Mouse (Mus musculus) embryonic facial prominence, embryonic 14.5 days (tissue): ENCODE results near the gene Cwc15. TPM values are rescaled to one million over a fixed set of nuclear protein-coding genes. Genes with fewer than 3 reads are reported as not detected.

Experiments used
- ATAC-seq: fragments of 200-750 bp; cut with Nextera tagmentation; 2 replicates; pipeline ENCODE4 v1.8.0; 2017; ENCODE audit warnings: low read depth, moderate number of reproducible peaks, moderate TSS enrichment
- DNase-seq: peaks from one replicate; pipeline ENCODE4 v3.0.0-alpha.2; 2015; ENCODE audit warnings: low spot score
- H3K27ac ChIP-seq: fragments of 300-500 bp; sonication (generic); replicated peaks from 2 replicates; pipeline ENCODE4 v1.5.1; 2014; ENCODE audit warnings: low read depth, mild to moderate bottlenecking, low read length, moderate library complexity
- H3K27me3 ChIP-seq: fragments of 300-500 bp; sonication (generic); replicated peaks from 2 replicates; pipeline ENCODE4 v1.6.1; 2014; ENCODE audit warnings: low read length; ENCODE audit not compliant: control insufficient read depth, insufficient read depth
- H3K36me3 ChIP-seq: fragments of 300-500 bp; sonication (generic); 2 replicates; pipeline ENCODE4 v1.6.1; 2014; ENCODE audit warnings: low read length, mixed read lengths; ENCODE audit not compliant: control insufficient read depth, insufficient read depth
- H3K4me1 ChIP-seq: fragments of 300-500 bp; sonication (generic); 2 replicates; pipeline ENCODE4 v1.6.1; 2014; ENCODE audit warnings: antibody characterized with exemption, low read length; ENCODE audit not compliant: control insufficient read depth, insufficient read depth
- H3K4me2 ChIP-seq: fragments of 300-500 bp; sonication (generic); 2 replicates; pipeline ENCODE4 v1.6.1; 2014; ENCODE audit warnings: low read depth, mild to moderate bottlenecking, low read length, moderate library complexity, mixed read lengths
- H3K4me3 ChIP-seq: fragments of 300-500 bp; sonication (generic); 2 replicates; pipeline ENCODE4 v1.5.1; 2014; ENCODE audit warnings: low read depth, mild to moderate bottlenecking, low read length
- H3K9ac ChIP-seq: fragments of 300-500 bp; sonication (generic); 2 replicates; pipeline ENCODE4 v1.6.1; 2014; ENCODE audit warnings: low read depth, mild to moderate bottlenecking, low read length, moderate library complexity, mixed read lengths
- H3K9me3 ChIP-seq: fragments of 300-500 bp; sonication (generic); 2 replicates; pipeline ENCODE4 v1.6.1; 2016; ENCODE audit warnings: low read length; ENCODE audit not compliant: control insufficient read depth
- WGBS: fragments of 180-500 bp; shearing (Covaris S2); extraction: QIAGEN DNeasy Blood & Tissue Kit; methylation state at CpG from one replicate; pipeline ENCODE4 v1.1.7; 2014; 5-methylcytosine and 5-hydroxymethylcytosine counted together
- polyA plus RNA-seq: library from polyadenylated mRNA; unstranded; fragments of >200 nt; fragmentation: Nextera tagmentation; extraction: Ambion mirVana; gene quantifications from 2 replicates; pipeline ENCODE4 v1.2.1, GENCODE M21; 2014

The Cwc15 gene
- polyA plus RNA-seq, 1 experiment from 2014 or later, result 135 TPM

DNA sequence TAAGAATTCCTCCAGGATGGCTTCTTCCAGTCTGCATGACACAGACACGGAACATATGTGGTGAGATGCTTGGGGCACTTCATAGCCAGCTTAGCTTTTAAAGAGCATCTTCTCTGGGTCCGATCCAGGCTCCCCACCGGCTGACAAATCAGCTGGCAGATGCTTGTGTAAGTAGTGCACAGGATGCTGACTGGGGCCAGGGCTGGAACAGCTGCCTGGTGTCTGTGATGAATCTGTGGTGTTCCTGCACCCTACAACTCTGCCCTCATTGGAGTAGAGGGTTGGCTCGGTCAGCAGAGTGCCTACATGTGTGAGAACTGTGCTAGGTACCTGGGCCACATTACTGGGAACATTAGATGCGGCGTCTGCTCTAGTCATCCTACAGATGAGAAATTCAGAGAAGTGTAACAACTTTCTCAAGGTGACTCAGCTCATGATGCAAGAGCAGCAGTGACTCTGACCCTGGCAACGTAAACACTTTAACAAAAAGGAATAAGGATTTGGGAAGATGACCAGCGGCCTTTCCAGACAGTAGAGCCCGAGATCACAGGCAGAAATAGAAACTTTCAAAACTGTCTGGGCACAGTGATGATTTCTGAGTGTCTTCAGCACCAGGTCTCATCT, 34.5 kb downstream of the Cwc15 start:
- Histone ChIP-seq H3K4me2 (no peak overlapping the region), H3K27me3 (no peaks in the 10 kb centered on the region), H3K4me1 (no peaks in the 10 kb centered on the region), H3K36me3 (peaks cover 11% of the 10 kb centered on the region), H3K9ac (no peak overlapping the region), H3K9me3 (no peaks in the 10 kb centered on the region), H3K27ac (no peak overlapping the region), H3K4me3 (no peak overlapping the region)
- no peak for DNase-seq
- ATAC-seq, result no peak
- WGBS, result 78% methylated on average over 9 of the region's 9 CpGs

DNA sequence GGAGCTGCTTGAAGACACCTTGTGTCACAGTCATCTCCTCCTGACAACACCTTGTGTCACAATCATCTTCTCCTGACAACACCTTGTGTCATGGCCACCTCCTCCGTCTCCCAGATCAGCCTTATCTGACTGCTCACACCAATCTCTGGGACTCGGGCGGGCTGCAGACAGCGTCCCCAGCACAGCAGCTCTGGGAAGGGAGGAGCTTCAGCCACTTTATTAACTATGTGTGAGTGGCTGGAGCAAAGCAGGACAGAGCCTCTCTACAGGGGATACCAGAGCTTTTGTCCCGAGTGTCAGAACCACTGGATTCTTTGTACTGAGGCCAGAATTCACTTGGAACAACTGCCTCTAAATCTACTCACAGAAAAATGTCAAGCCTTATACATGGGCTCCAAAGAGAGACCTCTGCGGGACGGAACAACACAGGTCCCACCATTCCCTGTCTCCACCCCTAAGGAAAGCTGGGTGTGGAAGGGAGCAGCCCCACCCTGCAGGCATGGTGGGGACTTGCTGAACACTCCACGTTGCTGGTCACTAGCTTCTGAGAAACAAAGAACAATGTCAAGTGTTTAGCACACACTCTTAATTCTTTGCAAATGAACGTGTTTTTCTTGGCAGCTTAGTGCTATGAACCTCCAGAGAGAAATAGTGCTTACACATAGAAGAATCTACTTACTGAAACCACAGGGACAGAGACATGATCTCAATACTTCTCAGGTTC, 43.8 kb downstream of the Cwc15 start:
- Histone ChIP-seq H3K4me3 (no peak overlapping the region), H3K4me2 (no peak overlapping the region), H3K36me3 (peaks cover 87% of the 10 kb centered on the region), H3K4me1 (no peaks in the 10 kb centered on the region), H3K27me3 (no peaks in the 10 kb centered on the region), H3K9ac (no peak overlapping the region), H3K27ac (peak overlapping the region; percentile 12; the same call in 1 of the 2 replicates), H3K9me3 (no peaks in the 10 kb centered on the region)
- 71% methylated on average over 9 of the region's 9 CpGs for WGBS
- ATAC-seq, result peak; percentile 38; the same call in 1 of the 2 replicates
- DNase-seq, result peak; percentile 36

DNA sequence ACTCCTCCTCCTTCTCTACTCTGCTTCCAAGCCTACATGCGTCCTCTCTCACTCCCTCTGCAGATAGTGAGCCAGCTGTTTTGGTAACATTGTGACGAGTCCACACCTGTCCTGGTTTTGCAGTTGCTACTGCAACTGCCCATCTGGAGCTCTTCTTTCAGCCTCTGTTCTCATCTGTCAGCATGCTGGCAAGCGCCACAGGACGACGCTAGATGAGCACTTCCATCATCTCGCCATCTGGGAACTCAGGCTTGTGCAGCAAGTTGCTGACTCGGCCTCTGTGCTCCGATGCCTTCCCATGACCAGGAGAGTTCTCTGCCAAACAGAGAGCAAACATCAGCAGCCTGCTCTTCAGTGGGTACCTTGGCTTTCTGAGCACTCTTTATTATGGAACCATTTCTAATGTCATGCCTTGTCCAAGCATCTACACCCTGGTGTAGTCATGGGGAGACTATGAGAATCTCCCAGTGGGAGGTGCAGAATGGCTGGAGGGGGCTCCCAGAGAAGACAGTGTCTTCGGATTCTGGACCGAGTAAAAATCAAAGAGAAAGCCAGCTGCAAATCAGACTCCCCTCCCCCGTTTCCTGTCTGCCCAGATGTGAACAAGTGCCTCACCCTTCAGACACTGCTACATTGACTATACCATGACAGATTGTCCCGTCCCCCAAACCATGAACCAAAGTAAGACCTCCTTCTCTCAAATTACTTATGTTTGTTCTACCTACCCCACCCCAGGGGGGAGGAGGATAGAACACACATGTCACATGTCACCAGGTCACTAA, 47.4 kb downstream of the Cwc15 start:
- H3K4me2 ChIP-seq, result no peak overlapping the region
- H3K9ac ChIP-seq, result no peak overlapping the region
- ATAC-seq (peak; percentile 45), DNase-seq (peak; percentile 69)
- H3K9me3 ChIP-seq, result no peaks in the 10 kb centered on the region
- 46% methylated on average over 12 of the region's 12 CpGs for WGBS
- H3K27ac ChIP-seq, result no peak overlapping the region
- H3K4me1 ChIP-seq, result no peaks in the 10 kb centered on the region
- no peak overlapping the region for H3K4me3 ChIP-seq
- H3K27me3 ChIP-seq, result no peaks in the 10 kb centered on the region
- peaks cover 95% of the 10 kb centered on the region for H3K36me3 ChIP-seq

DNA sequence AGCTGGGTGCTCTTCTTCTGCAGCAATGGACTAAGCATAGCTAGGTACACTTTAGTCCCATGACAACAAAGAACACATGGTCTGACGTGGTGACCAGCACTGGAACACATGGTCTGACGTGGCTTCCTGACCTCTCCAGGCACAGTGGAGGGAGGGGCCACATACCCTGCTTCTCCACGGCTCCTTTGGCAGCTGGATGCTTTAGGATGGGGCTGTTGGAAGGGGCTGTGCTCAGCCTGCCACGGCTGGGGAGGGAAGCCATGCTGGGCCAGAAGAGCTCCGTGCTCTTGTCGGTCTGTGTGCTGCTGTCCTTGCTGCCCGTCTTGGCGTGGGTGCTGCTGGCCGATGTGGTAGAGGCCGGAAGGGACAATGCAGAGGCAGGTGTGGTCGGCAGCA, 47.9 kb downstream of the Cwc15 start:
- Histone ChIP-seq H3K4me1 (no peaks in the 10 kb centered on the region), H3K4me2 (no peak overlapping the region), H3K9ac (no peak overlapping the region), H3K27ac (0 out of 2 replicates have a peak overlapping the region, but pooled peaks have one; percentile 36), H3K9me3 (no peaks in the 10 kb centered on the region), H3K27me3 (no peaks in the 10 kb centered on the region), H3K36me3 (peaks cover 94% of the 10 kb centered on the region), H3K4me3 (no peak overlapping the region)
- DNase-seq (no peak), ATAC-seq (no peak)
- WGBS, result 59% methylated on average over 11 of the region's 11 CpGs

DNA sequence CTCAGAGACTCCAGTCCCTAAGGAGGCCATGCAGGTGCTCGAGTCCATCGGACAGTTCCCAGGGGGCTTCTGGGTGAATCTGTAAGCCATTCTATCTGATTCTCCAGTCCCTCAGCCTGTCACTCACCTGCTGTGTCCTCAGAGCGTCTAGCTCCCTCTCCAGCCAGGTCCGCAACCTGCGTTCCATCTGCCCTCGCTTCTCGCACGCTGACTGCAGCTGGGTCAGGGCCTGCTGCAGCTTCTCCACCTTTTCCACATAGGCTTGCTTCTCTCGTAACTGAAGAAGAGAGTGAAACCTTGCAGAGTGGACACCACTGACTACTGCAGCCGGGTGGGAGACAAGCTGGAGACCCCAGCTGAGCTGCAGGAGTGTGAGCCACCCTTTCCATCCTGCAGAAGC, 57.9 kb downstream of the Cwc15 start:
- Histone ChIP-seq H3K4me1 (no peaks in the 10 kb centered on the region), H3K9ac (no peak overlapping the region), H3K4me2 (no peak overlapping the region), H3K4me3 (no peak overlapping the region), H3K27ac (no peak overlapping the region), H3K9me3 (no peaks in the 10 kb centered on the region), H3K27me3 (no peaks in the 10 kb centered on the region), H3K36me3 (peaks cover 95% of the 10 kb centered on the region)
- WGBS, result 93% methylated on average over 10 of the region's 10 CpGs
- no peak for DNase-seq
- no peak for ATAC-seq

DNA sequence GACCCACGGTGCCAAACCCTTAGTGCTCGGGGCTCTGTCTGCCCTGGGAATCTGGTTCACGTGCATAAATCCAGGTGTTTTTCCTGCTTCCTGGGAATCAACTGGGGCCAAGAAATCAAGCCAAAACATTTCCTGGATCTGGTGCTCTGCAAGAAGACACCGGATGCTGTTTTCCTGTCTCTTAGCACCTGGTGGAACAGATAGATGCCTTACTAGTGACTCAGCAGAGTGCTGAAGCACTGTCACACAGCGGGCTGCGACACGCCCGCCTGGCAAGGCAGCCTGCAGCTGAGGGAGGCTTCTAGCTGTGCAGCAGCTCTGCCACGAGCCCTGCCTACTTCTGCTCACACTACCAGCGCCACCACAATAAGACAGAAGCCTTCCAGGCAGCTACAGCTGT, 59.0 kb downstream of the Cwc15 start:
- H3K36me3 ChIP-seq, result peaks cover 95% of the 10 kb centered on the region
- no peak overlapping the region for H3K27ac ChIP-seq
- H3K4me3 ChIP-seq, result no peak overlapping the region
- no peak overlapping the region for H3K9ac ChIP-seq
- H3K9me3 ChIP-seq, result no peaks in the 10 kb centered on the region
- peak; percentile 90 for ATAC-seq
- no peaks in the 10 kb centered on the region for H3K4me1 ChIP-seq
- 72% methylated on average over 10 of the region's 10 CpGs for WGBS
- no peaks in the 10 kb centered on the region for H3K27me3 ChIP-seq
- no peak overlapping the region for H3K4me2 ChIP-seq
- peak; percentile 82 for DNase-seq

DNA sequence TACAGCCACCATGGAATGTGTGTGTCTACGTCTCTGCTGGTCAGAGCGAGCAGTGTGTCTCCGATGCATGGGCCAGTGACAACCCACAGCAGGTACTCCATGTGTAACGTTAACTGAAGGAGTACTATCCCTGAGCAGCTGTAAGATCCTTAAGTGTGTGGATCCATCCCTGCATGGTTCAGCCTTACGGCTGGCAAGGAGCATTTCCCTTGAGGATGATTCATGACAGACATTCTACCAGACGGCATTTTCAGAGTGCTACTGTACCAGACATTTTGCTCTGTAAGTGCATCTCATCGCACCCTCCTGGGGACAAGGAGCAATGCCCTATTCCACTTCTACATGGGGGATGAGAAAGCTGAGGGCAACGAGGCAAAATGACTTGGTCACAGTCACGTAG, 59.6 kb downstream of the Cwc15 start:
- no peak overlapping the region for H3K27ac ChIP-seq
- no peak overlapping the region for H3K4me3 ChIP-seq
- H3K9me3 ChIP-seq, result no peaks in the 10 kb centered on the region
- DNase-seq, result no peak
- no peaks in the 10 kb centered on the region for H3K4me1 ChIP-seq
- ATAC-seq, result no peak
- no peak overlapping the region for H3K9ac ChIP-seq
- no peaks in the 10 kb centered on the region for H3K27me3 ChIP-seq
- peaks cover 95% of the 10 kb centered on the region for H3K36me3 ChIP-seq
- 88% methylated on average over 9 of the region's 9 CpGs for WGBS
- H3K4me2 ChIP-seq, result no peak overlapping the region
